Mouse (Mus musculus) MEL (cell line): ENCODE data around the gene Snf8. TPM values are rescaled to one million over a fixed set of nuclear protein-coding genes. Genes with fewer than 3 reads are reported as not detected.

Source experiments
- DNase-seq: peaks from one replicate; pipeline ENCODE4 v3.0.0; 2011; ENCODE audit warnings: low read depth, low spot score
- H3K27ac ChIP-seq: 2 replicates; pipeline ENCODE4 v1.5.1; 2012; ENCODE audit warnings: low read depth, mild to moderate bottlenecking, control low read depth, low read length, moderate library complexity; ENCODE audit not compliant: control insufficient read depth
- H3K27me3 ChIP-seq, 2 experiments: fragments of 150-350 bp in 1 of 2; sonication (generic) in 1 of 2; 2 replicates each; pipeline ENCODE4 v1.6.1; 2012; ENCODE audit warnings: low read length in 2 of 2, mild to moderate bottlenecking in 2 of 2, improper control_type of control experiment in 1 of 2, moderate library complexity in 1 of 2; ENCODE audit not compliant: insufficient read depth in 2 of 2, control insufficient read depth in 1 of 2
- H3K36me3 ChIP-seq, 2 experiments: 2 replicates each; pipeline ENCODE4 v1.6.1; 2012 to 2014; ENCODE audit warnings: low read length in 2 of 2, improper control_type of control experiment in 1 of 2, inconsistent platforms in 1 of 2, mild to moderate bottlenecking in 1 of 2; ENCODE audit not compliant: insufficient read depth in 2 of 2, control insufficient read depth in 1 of 2
- H3K4me1 ChIP-seq, 2 experiments: fragments of 150-350 bp in 1 of 2; sonication (generic) in 1 of 2; 2 replicates each; pipeline ENCODE4 v1.6.1; 2012; ENCODE audit warnings: low read length in 2 of 2, improper control_type of control experiment in 1 of 2, mild to moderate bottlenecking in 1 of 2; ENCODE audit not compliant: insufficient read depth in 2 of 2, control insufficient read depth in 1 of 2
- H3K4me3 ChIP-seq, 2 experiments: fragments of 150-350 bp in 1 of 2; sonication (generic) in 1 of 2; 2 replicates each; pipeline ENCODE4 v1.5.1; 2012; ENCODE audit warnings: low read depth in 2 of 2, low read length in 2 of 2, mild to moderate bottlenecking in 2 of 2, moderate library complexity in 2 of 2, control low read depth in 1 of 2, improper control_type of control experiment in 1 of 2; ENCODE audit not compliant: control insufficient read depth in 1 of 2, insufficient read depth in 1 of 2
- H3K79me2 ChIP-seq: 2 replicates; pipeline ENCODE4 v1.6.1; 2012; ENCODE audit warnings: mild to moderate bottlenecking, low read length, moderate library complexity; ENCODE audit not compliant: control insufficient read depth, poor library complexity, insufficient read depth
- H3K9ac ChIP-seq: 2 replicates; pipeline ENCODE4 v1.6.1; 2012; ENCODE audit warnings: low read depth, mild to moderate bottlenecking, control low read depth, low read length, moderate library complexity; ENCODE audit not compliant: control insufficient read depth, poor library complexity, severe bottlenecking
- H3K9me3 ChIP-seq: fragments of 150-350 bp; sonication (generic); replicated peaks from 2 replicates; pipeline ENCODE4 v1.6.1; 2012; ENCODE audit warnings: mild to moderate bottlenecking, low read length, improper control_type of control experiment, moderate library complexity; ENCODE audit not compliant: insufficient read depth
- BHLHE40 ChIP-seq: IDR thresholded peaks from 2 replicates; pipeline ENCODE4 v1.6.1; 2012; ENCODE audit warnings: low read depth, mild to moderate bottlenecking, inconsistent platforms, low read length, improper control_type of control experiment, borderline replicate concordance
- CHD1 ChIP-seq: IDR thresholded peaks from 2 replicates; pipeline ENCODE4 v1.6.1; 2012; ENCODE audit warnings: low read depth, mild to moderate bottlenecking, inconsistent platforms, low read length, improper control_type of control experiment
- CHD2 ChIP-seq: IDR thresholded peaks from 2 replicates; pipeline ENCODE4 v1.6.1; 2011; ENCODE audit warnings: low read length, improper control_type of control experiment
- CTCF ChIP-seq, 3 experiments: IDR thresholded peaks in 2 of 3; conservative IDR thresholded peaks in 1 of 3; 2 replicates each; pipeline ENCODE4 v1.5.1; 2011 to 2012; ENCODE audit warnings: low read length in 3 of 3, low read depth in 2 of 3, mild to moderate bottlenecking in 2 of 3, improper control_type of control experiment in 1 of 3, inconsistent platforms in 1 of 3, mixed read lengths in 1 of 3, moderate library complexity in 1 of 3; ENCODE audit not compliant: control insufficient read depth in 1 of 3, insufficient read depth in 1 of 3, poor library complexity in 1 of 3, severe bottlenecking in 1 of 3
- ELF1 ChIP-seq: IDR thresholded peaks from 2 replicates; pipeline ENCODE4 v1.6.1; 2014; ENCODE audit warnings: low read depth, mild to moderate bottlenecking, inconsistent platforms, low read length, improper control_type of control experiment, moderate library complexity
- ETS1 ChIP-seq: IDR thresholded peaks from 2 replicates; pipeline ENCODE4 v1.6.1; 2012; ENCODE audit warnings: low read depth, mild to moderate bottlenecking, inconsistent platforms, low read length, improper control_type of control experiment, moderate library complexity
- GABPA ChIP-seq: IDR thresholded peaks from 2 replicates; pipeline ENCODE4 v1.6.1; 2012; ENCODE audit warnings: low read depth, mild to moderate bottlenecking, inconsistent platforms, low read length, improper control_type of control experiment, moderate library complexity
- GATA1 ChIP-seq: IDR thresholded peaks from 2 replicates; pipeline ENCODE4 v1.6.1; 2011; ENCODE audit warnings: low read depth, low read length, improper control_type of control experiment
- HCFC1 ChIP-seq: IDR thresholded peaks from 2 replicates; pipeline ENCODE4 v1.6.1; 2012; ENCODE audit warnings: low read depth, mild to moderate bottlenecking, inconsistent platforms, low read length, improper control_type of control experiment, moderate library complexity
- KAT2A ChIP-seq: conservative IDR thresholded peaks from 2 replicates; pipeline ENCODE4 v1.6.1; 2012; ENCODE audit warnings: low read depth, low read length, improper control_type of control experiment, inconsistent platforms
- MAFK ChIP-seq: IDR thresholded peaks from 2 replicates; pipeline ENCODE4 v1.6.1; 2011; ENCODE audit warnings: low read depth, mild to moderate bottlenecking, low read length, improper control_type of control experiment, borderline replicate concordance
- MAX ChIP-seq: IDR thresholded peaks from 2 replicates; pipeline ENCODE4 v1.6.1; 2011; ENCODE audit warnings: low read length, improper control_type of control experiment
- MAZ ChIP-seq: IDR thresholded peaks from 2 replicates; pipeline ENCODE4 v1.6.1; 2012; ENCODE audit warnings: low read depth, mild to moderate bottlenecking, inconsistent platforms, low read length, improper control_type of control experiment
- MXI1 ChIP-seq: IDR thresholded peaks from 2 replicates; pipeline ENCODE4 v1.6.1; 2011; ENCODE audit warnings: mild to moderate bottlenecking, low read depth, low read length, improper control_type of control experiment
- NRF1 ChIP-seq: IDR thresholded peaks from 2 replicates; pipeline ENCODE4 v1.6.1; 2014; ENCODE audit warnings: low read depth, mild to moderate bottlenecking, inconsistent platforms, low read length, improper control_type of control experiment, moderate library complexity; ENCODE audit not compliant: poor library complexity, insufficient read depth, severe bottlenecking
- POLR2A ChIP-seq, 2 experiments: IDR thresholded peaks; 2 replicates each; pipeline ENCODE4 v1.6.1; 2011 to 2012; ENCODE audit warnings: low read length in 2 of 2, mild to moderate bottlenecking in 2 of 2, control low read depth in 1 of 2, improper control_type of control experiment in 1 of 2, low read depth in 1 of 2, moderate library complexity in 1 of 2; ENCODE audit not compliant: control insufficient read depth in 1 of 2, insufficient read depth in 1 of 2, poor library complexity in 1 of 2
- POLR2AphosphoS2 ChIP-seq: IDR thresholded peaks from 2 replicates; pipeline ENCODE4 v1.6.1; 2011; ENCODE audit warnings: low read length, improper control_type of control experiment
- POLR2AphosphoS5 ChIP-seq: IDR thresholded peaks from 2 replicates; pipeline ENCODE4 v1.6.1; 2012; ENCODE audit warnings: low read depth, borderline replicate concordance, mild to moderate bottlenecking, inconsistent platforms, low read length, moderate library complexity, mixed read lengths
- TBP ChIP-seq: IDR thresholded peaks from 2 replicates; pipeline ENCODE4 v1.8.0; 2011; ENCODE audit warnings: low read depth, low read length, improper control_type of control experiment
- TCF12 ChIP-seq: IDR thresholded peaks from 2 replicates; pipeline ENCODE4 v1.6.1; 2014; ENCODE audit warnings: low read depth, mild to moderate bottlenecking, inconsistent platforms, low read length, improper control_type of control experiment, moderate library complexity
- ZKSCAN1 ChIP-seq: IDR thresholded peaks from 2 replicates; pipeline ENCODE4 v1.6.1; 2012; ENCODE audit warnings: low read depth, mild to moderate bottlenecking, inconsistent platforms, low read length, improper control_type of control experiment, moderate library complexity
- ZMIZ1 ChIP-seq: IDR thresholded peaks from 2 replicates; pipeline ENCODE4 v1.6.1; 2012; ENCODE audit warnings: low read depth, mild to moderate bottlenecking, inconsistent platforms, low read length, improper control_type of control experiment, moderate library complexity
- polyA plus RNA-seq, 2 experiments: library from polyadenylated mRNA; stranded (reverse) in 1 of 2; unstranded in 1 of 2; fragments of >175 nt in 1 of 2; fragments of >200 nt in 1 of 2; gene quantifications; 2 replicates each; pipeline versions ENCODE4 v1.2.1 to v1.2.4; 2012; ENCODE audit warnings: low replicate concordance in 2 of 2, low read depth in 1 of 2; ENCODE audit not compliant: insufficient read length in 2 of 2, insufficient read depth in 1 of 2, missing spikeins in 1 of 2
- total RNA-seq: library from RNA; depleted of rRNA; stranded (reverse); fragments of 300-350 nt; gene quantifications from 2 replicates; pipeline ENCODE4 v1.2.3, GENCODE M21; 2012

Snf8 gene
- total and polyA plus RNA-seq, 3 experiments: 135 to 183 TPM; not detected in 1

DNA sequence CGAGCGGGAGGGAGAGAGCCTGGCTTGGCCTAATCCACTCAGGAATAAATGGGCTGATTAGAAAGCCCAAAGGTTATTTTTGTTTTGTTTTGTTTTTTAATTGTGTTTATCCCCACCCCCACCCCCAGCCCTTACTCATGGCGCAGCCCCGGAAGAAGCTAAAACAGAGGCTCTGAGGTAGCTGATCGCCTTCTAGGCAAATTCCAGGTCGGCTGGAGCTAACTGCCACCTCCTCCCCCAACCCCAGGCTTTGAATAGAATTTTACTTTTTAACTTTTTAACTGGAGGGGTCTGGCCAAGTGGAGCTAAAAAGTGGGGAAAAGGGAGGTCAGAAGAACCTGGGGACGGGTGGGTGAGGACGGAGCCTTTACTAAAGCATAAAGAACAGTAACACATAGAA is 44.8 kb upstream of the Snf8 start (continued):
- no peak for TF ChIP-seq KAT2A
- no peak for TF ChIP-seq POLR2AphosphoS2
- no peak for TF ChIP-seq MAX

DNA sequence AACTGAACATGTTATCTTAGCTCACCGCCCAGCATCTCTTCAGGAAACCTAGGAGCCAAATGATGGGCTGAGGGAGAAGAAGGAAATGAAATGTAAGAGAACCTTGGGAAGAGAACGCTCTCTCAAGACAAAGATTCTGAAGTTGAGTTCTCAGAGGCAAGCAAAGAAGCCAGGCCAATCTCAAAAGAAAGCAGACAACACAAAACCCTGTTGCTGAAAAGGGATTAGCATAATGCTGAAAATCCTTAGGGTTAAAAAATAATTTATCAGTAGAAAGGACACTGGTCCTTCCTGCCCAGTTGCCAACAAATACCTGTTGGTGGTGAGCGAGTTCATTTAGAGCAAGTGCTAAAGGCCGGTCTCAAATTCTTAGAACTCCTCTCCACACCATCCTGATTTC is 44.3 kb upstream of the Snf8 start:
- Histone ChIP-seq H3K4me1 (peaks cover 9 to 14% of the 10 kb centered on the region in 2 experiments), H3K9ac (no peak overlapping the region), H3K27me3 (peaks cover 0 to 3% of the 10 kb centered on the region in 2 experiments; a peak in 2 of 4 replicates), H3K27ac (no peak overlapping the region), H3K9me3 (no peaks in the 10 kb centered on the region), H3K79me2 (no peaks in the 10 kb centered on the region), H3K4me3 (no peak overlapping the region), H3K36me3 (peaks cover 0 to 14% of the 10 kb centered on the region in 2 experiments; a peak in 2 of 4 replicates)
- no peak for TF ChIP-seq ZKSCAN1
- no peak for TF ChIP-seq KAT2A
- no peak for TF ChIP-seq NRF1
- TF ChIP-seq CTCF (IDR thresholded peaks at IDR 0.05 in 2 of 3, conservative IDR thresholded peaks at IDR 0.05 in 1 of 3; ENCODE audit: control insufficient read depth in 1 of 3, insufficient read depth in 1 of 3, low read depth in 2 of 3, low read length in 3 of 3, poor library complexity in 1 of 3, severe bottlenecking in 1 of 3): no peak
- no peak for TF ChIP-seq POLR2A (IDR thresholded peaks at IDR 0.05; ENCODE audit: control insufficient read depth in 1 of 2, insufficient read depth in 1 of 2, low read depth in 1 of 2, low read length in 2 of 2, poor library complexity in 1 of 2)
- TF ChIP-seq GABPA: no peak
- no peak for TF ChIP-seq ELF1
- no peak for DNase-seq

DNA sequence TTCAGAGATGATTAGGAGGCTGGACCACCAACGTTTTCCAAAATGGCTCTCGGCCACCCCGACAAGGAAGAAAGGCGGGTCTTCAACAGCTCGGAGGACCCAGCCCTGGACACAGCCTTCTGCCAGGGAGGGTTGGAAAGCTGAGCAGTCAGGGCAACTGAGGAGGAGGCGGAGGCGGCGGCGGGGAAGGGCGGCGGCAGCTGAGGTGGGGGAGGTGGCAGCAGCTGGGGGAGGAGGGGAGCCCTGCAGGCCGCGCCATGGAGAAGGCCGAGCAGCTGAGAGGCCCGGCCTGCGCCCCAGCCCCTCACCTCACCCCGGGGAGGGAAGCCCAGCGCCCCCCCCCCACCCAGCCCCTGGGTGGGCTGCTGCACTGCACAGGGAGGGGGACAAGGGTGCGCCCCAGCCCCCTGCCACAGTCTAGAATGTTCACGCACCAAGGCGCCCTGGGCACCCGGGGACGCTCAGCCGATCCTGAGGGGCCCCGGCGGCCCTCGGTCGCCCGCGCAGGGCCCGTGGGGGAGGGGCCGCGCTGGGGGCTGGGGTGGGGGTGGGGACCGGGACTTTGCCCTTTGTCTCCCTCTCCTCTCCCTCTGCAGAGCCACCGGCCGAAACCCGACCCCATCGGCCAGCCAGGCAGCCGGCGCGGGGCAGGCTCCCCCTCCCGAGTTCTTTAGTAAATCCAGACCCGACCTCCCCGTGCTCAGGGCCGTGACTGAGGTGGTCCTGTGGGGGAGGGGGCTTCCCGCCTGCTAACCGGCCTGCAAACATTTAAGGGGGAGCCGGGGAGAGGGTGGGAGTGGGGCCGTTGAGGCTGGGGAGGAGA is 43.6 kb upstream of the Snf8 start:
- H3K36me3 ChIP-seq: peaks cover 0 to 14% of the 10 kb centered on the region in 2 experiments; a peak in 2 of 4 replicates
- H3K27me3 ChIP-seq: peaks cover 0 to 4% of the 10 kb centered on the region in 2 experiments; a peak in 2 of 4 replicates
- no peak overlapping the region for H3K27ac ChIP-seq
- no peaks in the 10 kb centered on the region for H3K9me3 ChIP-seq
- H3K4me3 ChIP-seq: no peak overlapping the region
- no peaks in the 10 kb centered on the region for H3K79me2 ChIP-seq
- no peak for TF ChIP-seq TBP
- TF ChIP-seq GATA1: no peak
- TF ChIP-seq ZKSCAN1: no peak
- TF ChIP-seq CHD1: no peak
- no peak for TF ChIP-seq ZMIZ1
- TF ChIP-seq TCF12: no peak
- no peak for TF ChIP-seq POLR2AphosphoS5
- TF ChIP-seq KAT2A: no peak
- TF ChIP-seq MAX: no peak
- no peak for TF ChIP-seq HCFC1
- TF ChIP-seq ELF1: no peak
- TF ChIP-seq ETS1: no peak
- TF ChIP-seq NRF1: no peak
- TF ChIP-seq CTCF (IDR thresholded peaks at IDR 0.05 in 2 of 3, conservative IDR thresholded peaks at IDR 0.05 in 1 of 3; ENCODE audit: control insufficient read depth in 1 of 3, insufficient read depth in 1 of 3, low read depth in 2 of 3, low read length in 3 of 3, poor library complexity in 1 of 3, severe bottlenecking in 1 of 3): no peak
- TF ChIP-seq MXI1: no peak
- TF ChIP-seq CHD2: no peak
- no peak for TF ChIP-seq MAFK
- TF ChIP-seq MAZ: no peak
- no peak for TF ChIP-seq BHLHE40
- no peak for TF ChIP-seq POLR2A (IDR thresholded peaks at IDR 0.05; ENCODE audit: control insufficient read depth in 1 of 2, insufficient read depth in 1 of 2, low read depth in 1 of 2, low read length in 2 of 2, poor library complexity in 1 of 2)
- TF ChIP-seq, all 39 proteins: peak for 0
- DNase-seq: no peak
- Histone ChIP-seq H3K4me1 (peaks cover 9 to 14% of the 10 kb centered on the region in 2 experiments), H3K9ac (no peak overlapping the region)
